Comparison of ENCODE assay signal across 8 mouse cellular contexts in genomic region chr4:133370298-133371274, GRCm38 (mm10). TPM values are rescaled to one million over a fixed set of nuclear protein-coding genes. Genes with fewer than 3 reads are reported as not detected.
DNase-seq lines count a peak whose midpoint lies in the region; ATAC-seq lines count a peak whose summit lies in the region.

No protein-coding gene starts in this region.

- H3K4me3 ChIP-seq in hindbrain, embryonic 14.5 days (replicated peaks; ENCODE audit: low read length), result peak overlapping the region; percentile 69
- H3K4me3 ChIP-seq in midbrain, embryonic 14.5 days (replicated peaks; ENCODE audit: low read depth, low read length), result peak overlapping the region; percentile 81

- peak overlapping the region; percentile 85 for H3K27ac ChIP-seq in hindbrain, embryonic 14.5 days
- peak overlapping the region; percentile 86 for H3K27ac ChIP-seq in midbrain, embryonic 14.5 days (replicated peaks; ENCODE audit: low read depth, low read length)

- no peaks in the 10 kb centered on the region for H3K9me3 ChIP-seq in hindbrain, embryonic 14.5 days (ENCODE audit: control insufficient read depth, low read length)
- no peaks in the 10 kb centered on the region for H3K9me3 ChIP-seq in midbrain, embryonic 14.5 days (ENCODE audit: control insufficient read depth, low read length)

- no peaks in the 10 kb centered on the region for H3K27me3 ChIP-seq in hindbrain, embryonic 14.5 days (ENCODE audit: control insufficient read depth, insufficient read depth, low read length)
- H3K27me3 ChIP-seq in midbrain, embryonic 14.5 days (ENCODE audit: control insufficient read depth, insufficient read depth, low read length), result no peaks in the 10 kb centered on the region

- H3K9ac ChIP-seq in hindbrain, embryonic 14.5 days, result peak overlapping the region; percentile 88
- H3K9ac ChIP-seq in midbrain, embryonic 14.5 days (replicated peaks; ENCODE audit: low read length), result peak overlapping the region; percentile 91

- peak overlapping the region; percentile 74 for H3K4me2 ChIP-seq in hindbrain, embryonic 14.5 days (replicated peaks)
- H3K4me2 ChIP-seq in midbrain, embryonic 14.5 days (ENCODE audit: low read length), result peak overlapping the region; percentile 65

- H3K4me1 ChIP-seq in hindbrain, embryonic 14.5 days (replicated peaks; ENCODE audit: control insufficient read depth, insufficient read depth, low read length), result peaks cover 43% of the 10 kb centered on the region
- peaks cover 30% of the 10 kb centered on the region for H3K4me1 ChIP-seq in midbrain, embryonic 14.5 days (ENCODE audit: control insufficient read depth, insufficient read depth, low read length)

- WGBS in hindbrain, embryonic 14.5 days, result 72% methylated on average over 22 of the region's 22 CpGs
- WGBS in midbrain, embryonic 14.5 days, result 73% methylated on average over 22 of the region's 22 CpGs

- peak; percentile 32 for DNase-seq in gastrocnemius, postnatal 10 days
- DNase-seq in gastrocnemius, postnatal 25 days, result no peak
- DNase-seq in 416B (ENCODE audit: low read depth), result peak; percentile 36
- DNase-seq in cerebellum, postnatal 10 days, result peak; percentile 57 to 65
- DNase-seq in hindbrain, embryonic 14.5 days (ENCODE audit: low spot score), result no peak
- no peak for DNase-seq in midbrain, embryonic 14.5 days
- no peak for DNase-seq in frontal cortex, postnatal 25 days (ENCODE audit: low spot score in 2 of 2)

- ATAC-seq in hindbrain, embryonic 14.5 days (ENCODE audit: low FRiP score), result no peak
- ATAC-seq in midbrain, embryonic 14.5 days (ENCODE audit: low FRiP score, low TSS enrichment), result no peak
- no peak for ATAC-seq in inflammation-experienced regulatory T-cells, adult 6 months

- no peaks in the 10 kb centered on the region for H3K36me3 ChIP-seq in hindbrain, embryonic 14.5 days (replicated peaks; ENCODE audit: control insufficient read depth, insufficient read depth)
- no peaks in the 10 kb centered on the region for H3K36me3 ChIP-seq in midbrain, embryonic 14.5 days (ENCODE audit: control insufficient read depth, insufficient read depth, low read length)

RNA-seq across cellular contexts. Expression of gene Slc9a1, which starts 1.1 kb away (rescaled TPM):
- 10 to 100 TPM; 17.0 to 22.7 TPM for total RNA-seq in gastrocnemius, postnatal 10 days (2021)
- 1 to 10 TPM; 8.0 to 9.1 TPM for total RNA-seq in gastrocnemius, postnatal 25 days (2021)
- polyA plus RNA-seq in hindbrain, embryonic 14.5 days (2014; fragmentation: Nextera tagmentation; extraction: Ambion mirVana), result 8.5 and 9.0 TPM in 2 replicates
- polyA plus RNA-seq in midbrain, embryonic 14.5 days (2014; fragmentation: Nextera tagmentation; extraction: Ambion mirVana), result 8.2 and 8.3 TPM in 2 replicates
- 10 to 100 TPM; 13.1 to 14.8 (median 13.3) TPM for polyA plus RNA-seq in inflammation-experienced regulatory T-cells, adult 6 months (2017; shearing (Covaris generic))

RNA-seq across cellular contexts. Expression of gene Wdtc1, which starts 17.3 kb away (rescaled TPM):
- total RNA-seq in gastrocnemius, postnatal 10 days (2021), result 10 to 100 TPM; 48.9 to 49.0 TPM
- 10 to 100 TPM; 76.3 to 85.0 TPM for total RNA-seq in gastrocnemius, postnatal 25 days (2021)
- polyA plus RNA-seq in hindbrain, embryonic 14.5 days (2014; fragmentation: Nextera tagmentation; extraction: Ambion mirVana), result 25.6 and 27.0 TPM in 2 replicates
- 21.3 and 24.9 TPM in 2 replicates for polyA plus RNA-seq in midbrain, embryonic 14.5 days (2014; fragmentation: Nextera tagmentation; extraction: Ambion mirVana)
- 10 to 100 TPM in 1 of 3 experiments, 1 to 10 TPM in 2; 5.0 to 10.2 (median 8.8) TPM for polyA plus RNA-seq in inflammation-experienced regulatory T-cells, adult 6 months (2017; shearing (Covaris generic))

Comparison
In these comparisons a context has a peak if more than half of its experiments do, and no peak if none do; other contexts are left out.
1. DNase-seq: peak in gastrocnemius, postnatal 10 days (single experiment), 416B (single experiment) and cerebellum, postnatal 10 days (2 of 2); none in gastrocnemius, postnatal 25 days (single experiment), hindbrain, embryonic 14.5 days (single experiment), midbrain, embryonic 14.5 days (single experiment) and frontal cortex, postnatal 25 days (0 of 2).